22 mouse cellular contexts compared by ENCODE assay signal in genomic region chr5:15044830-15045767, GRCm38 (mm10). TPM values are rescaled to one million over a fixed set of nuclear protein-coding genes. Genes with fewer than 3 reads are reported as not detected.
DNase-seq lines count a peak whose midpoint lies in the region; ATAC-seq lines count a peak whose summit lies in the region.
"Not testable (repeated sequence)": the region's sequence is repeated elsewhere in the genome, so short reads cannot be mapped to it uniquely, and the experiment has no call there.
"Had no signal": no experiment of that assay in that cellular context is flagged by ENCODE, and none has a peak within 500 bp of the region (broad histone marks: within the 10 kb centered on the region; RNA-seq: fewer than 3 reads in every experiment).

No protein-coding gene starts in this region.

- H3K4me2 ChIP-seq in embryonic facial prominence, embryonic 12.5 days (replicated peaks); forebrain, embryonic 12.5 days; heart, embryonic 15.5 days; hindbrain, embryonic 15.5 days; limb, embryonic 11.5 days (ENCODE audit: low read depth, severe bottlenecking); lung, embryonic 16.5 days (ENCODE audit: low read depth, low read length); midbrain, embryonic 14.5 days (ENCODE audit: low read length); neural tube, embryonic 12.5 days (replicated peaks): not testable (repeated sequence)

- not testable (repeated sequence) for H3K27ac ChIP-seq in embryonic facial prominence, embryonic 12.5 days; forebrain, embryonic 12.5 days; heart, embryonic 15.5 days; hindbrain, embryonic 15.5 days (replicated peaks); limb, embryonic 11.5 days (replicated peaks; ENCODE audit: low read depth, low read length); lung, embryonic 16.5 days (ENCODE audit: low read length); midbrain, embryonic 14.5 days (replicated peaks; ENCODE audit: low read depth, low read length); neural tube, embryonic 12.5 days

- WGBS in embryonic facial prominence, embryonic 12.5 days = 79% methylated on average over 9 of the region's 9 CpGs
- WGBS in forebrain, embryonic 12.5 days = 82% methylated on average over 9 of the region's 9 CpGs
- WGBS in heart, embryonic 15.5 days = 68% methylated on average over 9 of the region's 9 CpGs
- WGBS in hindbrain, embryonic 15.5 days = 88% methylated on average over 9 of the region's 9 CpGs
- 86% methylated on average over 6 of the region's 9 CpGs for WGBS in limb, embryonic 11.5 days
- WGBS in lung, embryonic 16.5 days = 81% methylated on average over 6 of the region's 9 CpGs
- 88% methylated on average over 7 of the region's 9 CpGs for WGBS in midbrain, embryonic 14.5 days
- 82% methylated on average over 9 of the region's 9 CpGs for WGBS in neural tube, embryonic 12.5 days

- DNase-seq in limb, embryonic 11.5 days (ENCODE audit: low spot score); midbrain, embryonic 14.5 days: not testable (repeated sequence)

- ATAC-seq in embryonic facial prominence, embryonic 12.5 days (ENCODE audit: insufficient number of reproducible peaks, insufficient read depth, low FRiP score, low TSS enrichment) = peak; percentile 72; the same call in 1 of the 2 replicates
- ATAC-seq in forebrain, embryonic 12.5 days (ENCODE audit: low FRiP score) = 0 out of 2 replicates have a peak, but pooled peaks have one; percentile 39
- ATAC-seq in heart, embryonic 15.5 days (replicated peaks; ENCODE audit: insufficient number of reproducible peaks, insufficient read depth, low FRiP score, low read depth) = peak; percentile 47; the same call in 1 of the 2 replicates
- ATAC-seq in hindbrain, embryonic 15.5 days (ENCODE audit: low FRiP score, low read depth) = 0 out of 2 replicates have a peak, but pooled peaks have one; percentile 42
- ATAC-seq in limb, embryonic 11.5 days (ENCODE audit: insufficient number of reproducible peaks, low FRiP score, low TSS enrichment, low read depth) = peak; percentile 65; the same call in 1 of the 2 replicates
- 0 out of 2 replicates have a peak, but pooled peaks have one; percentile 20 for ATAC-seq in lung, embryonic 16.5 days (ENCODE audit: low read depth)
- peak; percentile 72 for ATAC-seq in midbrain, embryonic 14.5 days (ENCODE audit: low FRiP score, low TSS enrichment)
- peak; percentile 33; the same call in 1 of the 2 replicates for ATAC-seq in neural tube, embryonic 12.5 days (ENCODE audit: low FRiP score, low read depth)

- not testable (repeated sequence) for H3K4me1 ChIP-seq in embryonic facial prominence, embryonic 12.5 days; forebrain, embryonic 12.5 days; heart, embryonic 15.5 days (replicated peaks); hindbrain, embryonic 15.5 days (replicated peaks); limb, embryonic 11.5 days (ENCODE audit: control insufficient read depth, insufficient read depth, low read length); lung, embryonic 16.5 days (replicated peaks; ENCODE audit: control insufficient read depth, insufficient read depth, low read length); midbrain, embryonic 14.5 days (ENCODE audit: control insufficient read depth, insufficient read depth, low read length); neural tube, embryonic 12.5 days

- H3K4me3 ChIP-seq in embryonic facial prominence, embryonic 12.5 days; forebrain, embryonic 12.5 days (replicated peaks); heart, embryonic 15.5 days; hindbrain, embryonic 15.5 days; limb, embryonic 11.5 days (ENCODE audit: low read depth, low read length); lung, embryonic 16.5 days (ENCODE audit: low read length); midbrain, embryonic 14.5 days (replicated peaks; ENCODE audit: low read depth, low read length); neural tube, embryonic 12.5 days: not testable (repeated sequence)

- not testable (repeated sequence) for H3K9ac ChIP-seq in embryonic facial prominence, embryonic 12.5 days; forebrain, embryonic 12.5 days; heart, embryonic 15.5 days; hindbrain, embryonic 15.5 days; limb, embryonic 11.5 days (ENCODE audit: low read length); lung, embryonic 16.5 days (ENCODE audit: low read length); midbrain, embryonic 14.5 days (replicated peaks; ENCODE audit: low read length); neural tube, embryonic 12.5 days

- not testable (repeated sequence) for H3K27me3 ChIP-seq in embryonic facial prominence, embryonic 12.5 days; forebrain, embryonic 12.5 days; heart, embryonic 15.5 days; hindbrain, embryonic 15.5 days; limb, embryonic 11.5 days (ENCODE audit: control insufficient read depth, insufficient read depth, low read length); lung, embryonic 16.5 days (ENCODE audit: control insufficient read depth, insufficient read depth, low read depth, low read length); midbrain, embryonic 14.5 days (ENCODE audit: control insufficient read depth, insufficient read depth, low read length); neural tube, embryonic 12.5 days (replicated peaks)

- not testable (repeated sequence) for H3K9me3 ChIP-seq in embryonic facial prominence, embryonic 12.5 days; heart, embryonic 15.5 days (replicated peaks); hindbrain, embryonic 15.5 days; limb, embryonic 11.5 days (ENCODE audit: control insufficient read depth, low read length); lung, embryonic 16.5 days (ENCODE audit: control insufficient read depth, low read length); midbrain, embryonic 14.5 days (ENCODE audit: control insufficient read depth, low read length)
- H3K9me3 ChIP-seq in forebrain, embryonic 12.5 days = peaks cover 15% of the 10 kb centered on the region
- H3K9me3 ChIP-seq in neural tube, embryonic 12.5 days = peaks cover 16% of the 10 kb centered on the region

- H3K36me3 ChIP-seq in embryonic facial prominence, embryonic 12.5 days; forebrain, embryonic 12.5 days (replicated peaks); heart, embryonic 15.5 days; hindbrain, embryonic 15.5 days; limb, embryonic 11.5 days (ENCODE audit: control insufficient read depth, insufficient read depth, low read length); lung, embryonic 16.5 days (ENCODE audit: control insufficient read depth, insufficient read depth, low read length); midbrain, embryonic 14.5 days (ENCODE audit: control insufficient read depth, insufficient read depth, low read length); neural tube, embryonic 12.5 days: not testable (repeated sequence)

RNA-seq across cellular contexts. Expression of gene Gm17019, which starts 12.3 kb away (rescaled TPM):
- not detected in 2 replicates for polyA plus RNA-seq in embryonic facial prominence, embryonic 12.5 days (2016; fragmentation: Nextera tagmentation; extraction: Ambion mirVana)
- not detected in 2 replicates for polyA plus RNA-seq in forebrain, embryonic 12.5 days (2016; fragmentation: Nextera tagmentation; extraction: Ambion mirVana)
- polyA plus RNA-seq in heart, embryonic 15.5 days (2015; fragmentation: Nextera tagmentation; extraction: Ambion mirVana) = 0.19 TPM in 1 of 2 replicates, not detected in the other
- not detected in 2 replicates for polyA plus RNA-seq in hindbrain, embryonic 15.5 days (2015; fragmentation: Nextera tagmentation; extraction: Ambion mirVana)
- polyA plus RNA-seq in limb, embryonic 11.5 days (2014; fragmentation: Nextera tagmentation; extraction: Ambion mirVana) = not detected in 2 replicates
- not detected in 2 replicates for polyA plus RNA-seq in lung, embryonic 16.5 days (2015; fragmentation: Nextera tagmentation; extraction: Ambion mirVana)
- not detected in 2 replicates for polyA plus RNA-seq in midbrain, embryonic 14.5 days (2014; fragmentation: Nextera tagmentation; extraction: Ambion mirVana)
- not detected in 2 replicates for polyA plus RNA-seq in neural tube, embryonic 12.5 days (2016; fragmentation: Nextera tagmentation; extraction: Ambion mirVana)
- polyA plus RNA-seq: activated CD4-positive, CD25-positive, alpha-beta regulatory T cell, adult 4 months; adrenal gland, adult 2 months; brain, embryonic 14.5 days; C2C12; forebrain, embryonic 16.5 days; heart, embryonic 16.5 days; kidney, embryonic 14.5 days; limb, embryonic 12.5 days; liver, embryonic 12.5 days; midbrain, embryonic 10.5 days; myocyte; neural tube, embryonic 14.5 days; small intestine, adult 2 months; stomach, embryonic 15.5 days had no signal

Comparison
In these comparisons a context has a peak if more than half of its experiments do, and no peak if none do; other contexts are left out.
1. ATAC-seq: peak in every context shown above with its lines; median percentile 72 in embryonic facial prominence, embryonic 12.5 days; 72 in midbrain, embryonic 14.5 days; 65 in limb, embryonic 11.5 days; 47 in heart, embryonic 15.5 days; 42 in hindbrain, embryonic 15.5 days; 39 in forebrain, embryonic 12.5 days; 33 in neural tube, embryonic 12.5 days; 20 in lung, embryonic 16.5 days.